Mouse (Mus musculus): ENCODE data around the gene Depp1. TPM values are rescaled to one million over a fixed set of nuclear protein-coding genes. Genes with fewer than 3 reads are reported as not detected.

Depp1 gene
- polyA plus RNA-seq, 1 experiment from 2014 or later = 29.3 TPM

DNA sequence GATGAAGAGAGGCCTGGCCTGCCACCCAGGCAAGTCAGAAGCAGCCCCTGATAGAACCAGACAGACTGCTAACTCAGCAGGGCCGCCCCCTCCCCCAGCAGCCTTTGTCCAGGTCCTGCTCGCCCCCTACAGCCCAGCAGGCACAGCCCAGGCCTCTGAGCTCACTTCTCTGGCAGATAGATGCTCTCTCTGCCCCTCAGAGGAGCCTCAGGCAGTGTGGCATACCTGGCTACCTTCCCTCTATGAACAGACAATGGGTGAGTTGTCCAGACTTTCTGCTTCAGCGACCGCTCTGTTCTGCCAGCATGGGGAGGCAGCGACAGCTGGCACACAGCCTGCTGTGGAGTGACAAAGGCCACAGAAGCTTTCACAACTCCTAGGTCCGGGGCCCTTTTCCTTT is 19.7 kb downstream of the Depp1 start:
- H3K36me3 ChIP-seq (ENCODE audit: control insufficient read depth, insufficient read depth, low read length) = no peaks in the 10 kb centered on the region
- H3K27me3 ChIP-seq (ENCODE audit: control insufficient read depth, insufficient read depth, low read length) = peaks cover 2% of the 10 kb centered on the region; the same call in 1 of the 2 replicates
- H3K4me3 ChIP-seq (ENCODE audit: low read depth, low read length) = no peak overlapping the region
- H3K9ac ChIP-seq (ENCODE audit: low read length) = peak overlapping the region; percentile 5; the same call in 1 of the 2 replicates
- no peak overlapping the region for H3K4me2 ChIP-seq (ENCODE audit: low read depth, severe bottlenecking)
- ATAC-seq (ENCODE audit: insufficient number of reproducible peaks, low FRiP score, low TSS enrichment, low read depth) (no peak), DNase-seq (ENCODE audit: low spot score) (no peak)
- no peaks in the 10 kb centered on the region for H3K9me3 ChIP-seq (ENCODE audit: control insufficient read depth, low read length)
- WGBS = 55% methylated on average over 6 of the region's 6 CpGs
- peaks cover 12% of the 10 kb centered on the region for H3K4me1 ChIP-seq (ENCODE audit: control insufficient read depth, insufficient read depth, low read length)
- no peak overlapping the region for H3K27ac ChIP-seq (replicated peaks; ENCODE audit: low read depth, low read length)

DNA sequence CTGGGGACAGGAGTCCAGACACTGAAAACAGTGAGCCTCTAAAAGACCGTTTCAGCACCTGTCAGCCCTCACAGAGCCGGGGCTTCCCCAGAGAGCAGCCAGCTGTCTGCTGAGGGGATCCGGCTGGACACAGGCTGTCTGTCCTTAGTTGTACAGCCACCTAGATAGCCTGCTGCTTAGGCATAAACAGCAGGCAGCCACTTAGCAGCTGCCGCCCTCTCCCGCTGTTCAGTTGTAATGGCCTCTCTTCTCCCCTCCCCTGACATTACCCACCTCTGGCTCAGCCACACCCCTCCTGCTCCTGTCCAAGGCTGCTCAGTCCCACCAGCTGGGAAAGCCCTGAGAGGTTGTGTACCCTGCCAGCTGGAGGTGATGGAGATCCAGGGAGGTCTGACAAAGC is 20.6 kb downstream of the Depp1 start:
- peaks cover 12% of the 10 kb centered on the region for H3K4me1 ChIP-seq (ENCODE audit: control insufficient read depth, insufficient read depth, low read length)
- DNase-seq (ENCODE audit: low spot score) (peak; percentile 32), ATAC-seq (ENCODE audit: insufficient number of reproducible peaks, low FRiP score, low TSS enrichment, low read depth) (peak; percentile 40)
- H3K9ac ChIP-seq (ENCODE audit: low read length) = no peak overlapping the region
- peaks cover 2% of the 10 kb centered on the region; the same call in 1 of the 2 replicates for H3K27me3 ChIP-seq (ENCODE audit: control insufficient read depth, insufficient read depth, low read length)
- no peaks in the 10 kb centered on the region for H3K9me3 ChIP-seq (ENCODE audit: control insufficient read depth, low read length)
- no peak overlapping the region for H3K4me3 ChIP-seq (ENCODE audit: low read depth, low read length)
- WGBS = 2% methylated on average over 5 of the region's 5 CpGs
- H3K4me2 ChIP-seq (ENCODE audit: low read depth, severe bottlenecking) = no peak overlapping the region
- H3K27ac ChIP-seq (replicated peaks; ENCODE audit: low read depth, low read length) = no peak overlapping the region
- no peaks in the 10 kb centered on the region for H3K36me3 ChIP-seq (ENCODE audit: control insufficient read depth, insufficient read depth, low read length)

DNA sequence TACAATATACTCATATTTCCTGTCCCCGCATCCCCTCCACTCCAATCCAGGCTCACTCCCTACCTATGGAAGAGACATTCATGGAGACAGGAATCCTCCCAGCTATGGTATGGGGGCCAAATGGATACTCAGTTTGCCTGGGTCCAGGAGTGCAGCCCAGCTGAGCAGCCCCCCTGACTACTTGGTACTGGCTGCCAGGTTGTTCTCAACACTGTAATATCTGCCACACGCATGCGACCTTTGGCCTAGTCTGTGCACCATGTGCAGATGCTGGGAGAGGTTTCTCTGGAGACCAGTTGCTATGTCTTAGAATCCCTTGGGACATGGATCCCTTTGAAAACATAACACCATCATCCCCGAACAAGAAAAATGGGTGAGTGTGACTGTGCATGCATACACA is 21.4 kb downstream of the Depp1 start:
- H3K9me3 ChIP-seq (ENCODE audit: control insufficient read depth, low read length) = no peaks in the 10 kb centered on the region
- H3K36me3 ChIP-seq (ENCODE audit: control insufficient read depth, insufficient read depth, low read length) = no peaks in the 10 kb centered on the region
- H3K27me3 ChIP-seq (ENCODE audit: control insufficient read depth, insufficient read depth, low read length) = peaks cover 2% of the 10 kb centered on the region; the same call in 1 of the 2 replicates
- no peak overlapping the region for H3K9ac ChIP-seq (ENCODE audit: low read length)
- H3K4me1 ChIP-seq (ENCODE audit: control insufficient read depth, insufficient read depth, low read length) = peaks cover 12% of the 10 kb centered on the region
- WGBS = 86% methylated on average over 4 of the region's 4 CpGs
- ATAC-seq (ENCODE audit: insufficient number of reproducible peaks, low FRiP score, low TSS enrichment, low read depth) (no peak), DNase-seq (ENCODE audit: low spot score) (no peak)
- H3K27ac ChIP-seq (replicated peaks; ENCODE audit: low read depth, low read length) = no peak overlapping the region
- H3K4me2 ChIP-seq (ENCODE audit: low read depth, severe bottlenecking) = no peak overlapping the region
- H3K4me3 ChIP-seq (ENCODE audit: low read depth, low read length) = no peak overlapping the region

DNA sequence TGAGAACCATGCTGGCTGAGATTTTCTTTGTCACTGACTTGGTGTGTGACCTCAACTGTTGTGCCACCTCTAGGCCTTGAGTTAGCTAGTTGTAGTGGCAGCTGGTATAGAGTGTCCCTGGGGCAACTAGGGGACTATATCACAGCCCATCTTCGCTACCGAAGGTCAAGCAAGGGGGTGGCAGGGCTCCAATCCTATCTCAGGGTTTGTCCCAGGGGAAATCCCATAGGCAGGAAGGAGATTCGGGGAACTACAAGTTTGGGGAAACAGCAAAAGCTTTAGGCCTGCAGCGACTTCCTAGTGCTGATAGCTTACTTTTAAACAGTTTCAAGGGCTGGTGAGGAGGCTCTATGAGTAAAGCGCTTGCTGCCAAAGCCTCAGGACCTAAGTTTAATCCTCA is 21.9 kb downstream of the Depp1 start:
- H3K36me3 ChIP-seq (ENCODE audit: control insufficient read depth, insufficient read depth, low read length) = no peaks in the 10 kb centered on the region
- H3K4me3 ChIP-seq (ENCODE audit: low read depth, low read length) = no peak overlapping the region
- H3K9me3 ChIP-seq (ENCODE audit: control insufficient read depth, low read length) = no peaks in the 10 kb centered on the region
- H3K9ac ChIP-seq (ENCODE audit: low read length) = no peak overlapping the region
- H3K4me2 ChIP-seq (ENCODE audit: low read depth, severe bottlenecking) = no peak overlapping the region
- WGBS = 78% methylated on average over 5 of the region's 5 CpGs
- DNase-seq (ENCODE audit: low spot score) = no peak
- no peak overlapping the region for H3K27ac ChIP-seq (replicated peaks; ENCODE audit: low read depth, low read length)
- H3K27me3 ChIP-seq (ENCODE audit: control insufficient read depth, insufficient read depth, low read length) = peaks cover 2% of the 10 kb centered on the region; the same call in 1 of the 2 replicates
- no peak for ATAC-seq (ENCODE audit: insufficient number of reproducible peaks, low FRiP score, low TSS enrichment, low read depth)
- H3K4me1 ChIP-seq (ENCODE audit: control insufficient read depth, insufficient read depth, low read length) = peaks cover 12% of the 10 kb centered on the region

DNA sequence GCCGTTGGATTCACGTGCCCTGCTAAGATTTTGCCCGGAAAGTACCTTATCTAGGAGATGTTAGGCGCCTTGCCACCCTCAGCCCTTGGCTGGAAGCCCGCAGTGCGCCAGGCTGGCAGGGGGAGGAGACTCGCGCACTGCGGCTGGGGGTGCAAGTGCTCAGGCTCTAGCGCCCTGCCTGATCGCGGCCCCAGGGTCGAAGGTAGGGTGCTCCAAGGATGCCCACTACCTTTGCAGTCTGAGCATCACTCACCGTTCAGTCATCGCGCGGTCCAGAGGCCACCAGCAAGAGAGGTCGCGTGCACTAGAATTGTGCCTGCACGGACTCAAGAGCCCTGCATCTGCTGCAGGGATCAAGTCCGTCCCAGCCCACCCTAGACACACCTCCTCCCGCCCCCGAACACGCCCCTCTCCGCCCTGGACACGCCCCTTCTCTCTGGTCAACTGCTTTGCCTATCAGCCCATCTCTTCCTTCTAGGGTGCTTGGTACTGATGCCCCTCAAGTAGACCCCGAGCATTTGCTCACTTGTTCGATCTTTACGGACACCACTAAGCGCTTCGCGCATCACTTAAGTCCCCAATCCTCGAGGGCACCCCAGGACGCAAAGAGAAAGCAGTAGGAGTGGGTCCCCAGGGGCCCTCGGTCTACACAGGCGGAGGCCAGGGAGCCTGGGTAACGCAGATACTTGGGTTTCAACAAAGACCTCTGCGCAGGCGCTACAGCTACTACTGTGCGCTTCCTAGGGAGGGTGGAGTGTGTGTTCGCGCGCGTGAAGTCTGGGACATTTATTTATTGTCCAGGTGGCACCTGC is 23.3 kb downstream of the Depp1 start, which contains the start of gene Rassf4:
Gene Rassf4, minus strand, starts transcription at position 482 of the 812 bp plus-strand sequence.
- no peaks in the 10 kb centered on the region for H3K9me3 ChIP-seq (ENCODE audit: control insufficient read depth, low read length)
- H3K4me2 ChIP-seq (ENCODE audit: low read depth, severe bottlenecking) = peak within 1 kb of the TSS; percentile 92
- ATAC-seq (ENCODE audit: insufficient number of reproducible peaks, low FRiP score, low TSS enrichment, low read depth) = peak; percentile 85
- WGBS = under 1% methylated on average over 44 of the region's 44 CpGs
- no peaks in the 10 kb centered on the region for H3K36me3 ChIP-seq (ENCODE audit: control insufficient read depth, insufficient read depth, low read length)
- peaks cover 2% of the 10 kb centered on the region; the same call in 1 of the 2 replicates for H3K27me3 ChIP-seq (ENCODE audit: control insufficient read depth, insufficient read depth, low read length)
- 0 out of 2 replicates have a peak within 1 kb of the TSS, but pooled peaks have one; percentile 36 for H3K27ac ChIP-seq (replicated peaks; ENCODE audit: low read depth, low read length)
- H3K4me1 ChIP-seq (ENCODE audit: control insufficient read depth, insufficient read depth, low read length) = peaks cover 12% of the 10 kb centered on the region
- peak within 1 kb of the TSS; percentile 42 for H3K4me3 ChIP-seq (ENCODE audit: low read depth, low read length)
- H3K9ac ChIP-seq (ENCODE audit: low read length) = peak within 1 kb of the TSS; percentile 57
- peak; percentile 90 for DNase-seq (ENCODE audit: low spot score)

DNA sequence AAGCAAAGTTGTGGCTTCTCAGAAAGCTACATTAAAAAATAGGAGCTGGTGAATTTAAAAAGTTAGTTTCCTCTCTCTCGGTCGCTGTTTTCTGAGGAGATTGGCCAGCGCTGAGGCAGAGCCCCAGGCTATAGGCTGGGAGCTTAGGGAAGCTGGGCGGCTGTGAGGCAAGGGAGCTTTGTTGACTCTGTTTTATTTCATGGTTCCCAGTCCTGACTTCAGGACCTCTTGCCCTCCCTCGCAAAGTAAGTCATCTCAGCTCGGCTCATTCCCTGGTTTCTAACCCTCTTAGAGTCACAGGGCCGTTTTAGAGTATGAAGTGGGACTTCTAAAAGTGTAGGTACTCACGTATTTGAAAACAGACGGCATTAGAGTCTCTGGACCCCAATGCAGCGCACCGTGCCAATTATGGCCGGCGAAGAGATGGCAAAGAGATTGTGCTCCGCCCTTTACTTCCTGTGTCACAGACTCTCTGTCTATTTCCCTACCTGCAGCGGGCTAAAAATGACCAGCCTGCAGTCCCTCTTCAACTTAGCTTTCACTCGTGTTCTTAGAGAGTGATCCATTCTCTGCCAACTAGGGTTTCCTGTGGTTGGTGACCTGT is 24.0 kb downstream of the Depp1 start:
- Histone ChIP-seq H3K27ac (replicated peaks; ENCODE audit: low read depth, low read length) (0 out of 2 replicates have a peak overlapping the region, but pooled peaks have one; percentile 36), H3K4me1 (ENCODE audit: control insufficient read depth, insufficient read depth, low read length) (peaks cover 12% of the 10 kb centered on the region), H3K9ac (ENCODE audit: low read length) (peak overlapping the region; percentile 53), H3K4me2 (ENCODE audit: low read depth, severe bottlenecking) (peak overlapping the region; percentile 92), H3K4me3 (ENCODE audit: low read depth, low read length) (peak overlapping the region; percentile 42), H3K27me3 (ENCODE audit: control insufficient read depth, insufficient read depth, low read length) (peaks cover 2% of the 10 kb centered on the region; the same call in 1 of the 2 replicates), H3K36me3 (ENCODE audit: control insufficient read depth, insufficient read depth, low read length) (no peaks in the 10 kb centered on the region), H3K9me3 (ENCODE audit: control insufficient read depth, low read length) (no peaks in the 10 kb centered on the region)
- DNase-seq (ENCODE audit: low spot score) (peak; percentile 33), ATAC-seq (ENCODE audit: insufficient number of reproducible peaks, low FRiP score, low TSS enrichment, low read depth) (no peak)
- 19% methylated on average over 16 of the region's 16 CpGs for WGBS

DNA sequence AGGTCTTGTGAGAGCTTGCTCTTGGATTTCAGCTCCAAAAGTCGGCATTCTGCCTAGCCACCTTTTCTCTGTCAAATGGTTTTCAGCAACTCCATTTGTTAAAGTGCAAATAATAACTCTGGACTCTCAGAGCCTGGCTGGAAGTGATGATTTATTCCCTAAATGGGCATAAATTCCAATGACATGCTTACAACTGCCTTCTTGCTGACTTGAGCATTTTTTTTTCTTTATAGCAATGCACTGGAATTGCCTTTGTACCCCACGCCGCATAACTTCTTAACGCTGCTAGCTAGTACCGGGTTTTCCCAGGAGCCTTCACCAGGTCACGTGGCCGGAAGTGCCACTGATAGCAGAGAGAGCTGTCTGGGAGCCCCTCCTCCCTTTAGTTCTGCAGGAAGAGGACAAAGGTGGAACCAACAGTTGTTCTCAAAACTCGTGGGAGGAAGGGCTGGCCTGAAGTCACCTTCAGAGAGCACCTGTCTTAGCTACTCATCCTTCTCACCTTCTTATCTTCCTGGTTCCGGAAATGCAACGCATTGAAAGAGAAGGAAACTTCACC is 26.0 kb downstream of the Depp1 start:
- no peak overlapping the region for H3K4me2 ChIP-seq (ENCODE audit: low read depth, severe bottlenecking)
- 76% methylated on average over 10 of the region's 10 CpGs for WGBS
- peaks cover 4% of the 10 kb centered on the region for H3K4me1 ChIP-seq (ENCODE audit: control insufficient read depth, insufficient read depth, low read length)
- no peak overlapping the region for H3K9ac ChIP-seq (ENCODE audit: low read length)
- H3K36me3 ChIP-seq (ENCODE audit: control insufficient read depth, insufficient read depth, low read length) = no peaks in the 10 kb centered on the region
- ATAC-seq (ENCODE audit: insufficient number of reproducible peaks, low FRiP score, low TSS enrichment, low read depth) = no peak
- DNase-seq (ENCODE audit: low spot score) = no peak
- no peak overlapping the region for H3K27ac ChIP-seq (replicated peaks; ENCODE audit: low read depth, low read length)
- no peak overlapping the region for H3K4me3 ChIP-seq (ENCODE audit: low read depth, low read length)
- no peaks in the 10 kb centered on the region for H3K9me3 ChIP-seq (ENCODE audit: control insufficient read depth, low read length)
- H3K27me3 ChIP-seq (ENCODE audit: control insufficient read depth, insufficient read depth, low read length) = peaks cover 2% of the 10 kb centered on the region; the same call in 1 of the 2 replicates

DNA sequence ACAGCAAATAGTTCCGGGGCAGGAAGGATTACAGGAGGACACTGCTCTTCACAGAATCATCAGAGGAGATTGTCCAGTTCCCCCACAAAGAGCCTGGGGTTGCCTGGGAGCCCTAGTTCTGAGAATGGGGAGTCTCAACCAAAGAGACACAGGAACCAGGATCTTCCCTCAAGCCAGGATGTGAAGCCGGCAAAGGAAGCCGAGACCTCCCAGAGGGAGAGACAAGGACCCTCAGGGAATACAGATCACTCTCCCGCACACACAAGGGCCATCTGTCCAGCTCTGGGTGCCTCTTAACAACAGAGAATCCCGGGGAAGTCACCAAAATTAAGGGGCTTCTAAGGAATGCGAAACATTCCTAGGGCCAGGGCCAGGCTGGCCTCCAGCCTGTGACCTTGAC is 26.9 kb downstream of the Depp1 start:
- WGBS = 69% methylated on average over 6 of the region's 6 CpGs
- H3K9ac ChIP-seq (ENCODE audit: low read length) = no peak overlapping the region

More for the DNA sequence above, 26.9 kb downstream of the Depp1 start:
- Histone ChIP-seq H3K27me3 (ENCODE audit: control insufficient read depth, insufficient read depth, low read length) (peaks cover 2% of the 10 kb centered on the region; the same call in 1 of the 2 replicates), H3K9me3 (ENCODE audit: control insufficient read depth, low read length) (no peaks in the 10 kb centered on the region), H3K4me3 (ENCODE audit: low read depth, low read length) (no peak overlapping the region), H3K4me2 (ENCODE audit: low read depth, severe bottlenecking) (no peak overlapping the region), H3K36me3 (ENCODE audit: control insufficient read depth, insufficient read depth, low read length) (no peaks in the 10 kb centered on the region), H3K27ac (replicated peaks; ENCODE audit: low read depth, low read length) (no peak overlapping the region), H3K4me1 (ENCODE audit: control insufficient read depth, insufficient read depth, low read length) (no peaks in the 10 kb centered on the region; the same call in 1 of the 2 replicates)
- DNase-seq (ENCODE audit: low spot score) (no peak), ATAC-seq (ENCODE audit: insufficient number of reproducible peaks, low FRiP score, low TSS enrichment, low read depth) (no peak)
